Mouse (Mus musculus) midbrain, embryonic 10.5 days (tissue): ENCODE measurements at regions not wholly inside any gene's neighbourhood (a gene's known extent, or its start where the extent isn't known, plus 50 kb on each side); places are given as distances from the start of the nearest gene placed in this dataset.

Experiments used
- DNase-seq: peaks from one replicate; pipeline ENCODE4 v3.0.0-alpha.2; 2017; ENCODE audit warnings: low spot score
- H3K27ac ChIP-seq: fragments of 300-500 bp; sonication (generic); replicated peaks from 2 replicates; pipeline ENCODE4 v1.5.1; 2016; ENCODE audit warnings: mild to moderate bottlenecking
- H3K27me3 ChIP-seq: fragments of 300-500 bp; sonication (generic); 2 replicates; pipeline ENCODE4 v1.6.1; 2016; ENCODE audit warnings: low read depth, mild to moderate bottlenecking; ENCODE audit not compliant: poor library complexity, severe bottlenecking
- H3K36me3 ChIP-seq: fragments of 300-500 bp; sonication (generic); 2 replicates; pipeline ENCODE4 v1.6.1; 2016; ENCODE audit warnings: mild to moderate bottlenecking, moderate library complexity
- H3K4me1 ChIP-seq: fragments of 300-500 bp; sonication (generic); 2 replicates; pipeline ENCODE4 v1.6.1; 2016
- H3K4me3 ChIP-seq: fragments of 300-500 bp; sonication (generic); 2 replicates; pipeline ENCODE4 v1.5.1; 2016; ENCODE audit warnings: mild to moderate bottlenecking, moderate library complexity
- H3K9me3 ChIP-seq: fragments of 300-500 bp; sonication (generic); replicated peaks from 2 replicates; pipeline ENCODE4 v1.6.1; 2016; ENCODE audit warnings: mild to moderate bottlenecking
- WGBS: fragments of 180-500 bp; shearing (Covaris S2); methylation state at CpG from one replicate; pipeline ENCODE4 v1.1.7; 2016; 5-methylcytosine and 5-hydroxymethylcytosine counted together

DNA sequence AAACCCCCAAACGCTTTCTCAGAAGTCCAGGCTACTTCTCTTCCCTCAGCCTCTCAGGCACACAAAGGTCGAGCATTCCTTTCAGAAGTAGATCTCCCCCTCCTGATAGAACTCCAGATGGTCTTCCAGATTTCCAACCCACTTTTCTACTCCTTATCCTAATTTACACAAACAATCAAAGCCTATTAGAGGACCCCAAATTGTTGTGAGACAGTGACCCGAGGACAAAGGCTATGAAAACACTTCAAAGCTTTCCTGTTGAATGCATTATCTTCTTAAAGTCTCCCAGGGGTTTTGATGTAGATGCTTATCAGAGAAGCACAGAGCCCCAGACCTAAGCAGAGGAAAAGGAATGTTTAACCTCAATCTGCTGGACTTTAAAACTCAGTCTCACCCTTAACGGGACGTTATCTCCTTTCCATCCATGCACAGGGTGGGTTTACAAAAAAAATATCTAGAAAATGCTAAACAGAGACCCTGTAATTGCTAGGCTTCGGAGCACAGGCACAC lies 370.9 kb downstream of the Galc start:
- Histone ChIP-seq H3K4me1 (peaks cover 22% of the 10 kb centered on the region), H3K9me3 (no peaks in the 10 kb centered on the region), H3K27ac (peak overlapping the region; percentile 69), H3K4me3 (peak overlapping the region; percentile 32), H3K27me3 (0 out of 2 replicates have a peak, but pooled peaks cover 4% of the 10 kb centered on the region), H3K36me3 (no peaks in the 10 kb centered on the region)
- 8% methylated on average over 6 of the region's 6 CpGs for WGBS
- DNase-seq: no peak

GRCm38 (mm10) chr12:97882439-97882838 lies 376.8 kb downstream of the Galc start:
- Histone ChIP-seq H3K36me3 (no peaks in the 10 kb centered on the region), H3K4me1 (peaks cover 4% of the 10 kb centered on the region), H3K27me3 (no peaks in the 10 kb centered on the region), H3K4me3 (no peak overlapping the region), H3K9me3 (no peaks in the 10 kb centered on the region), H3K27ac (no peak overlapping the region)
- WGBS: 75% methylated on average over 4 of the region's 4 CpGs
- no peak for DNase-seq

DNA sequence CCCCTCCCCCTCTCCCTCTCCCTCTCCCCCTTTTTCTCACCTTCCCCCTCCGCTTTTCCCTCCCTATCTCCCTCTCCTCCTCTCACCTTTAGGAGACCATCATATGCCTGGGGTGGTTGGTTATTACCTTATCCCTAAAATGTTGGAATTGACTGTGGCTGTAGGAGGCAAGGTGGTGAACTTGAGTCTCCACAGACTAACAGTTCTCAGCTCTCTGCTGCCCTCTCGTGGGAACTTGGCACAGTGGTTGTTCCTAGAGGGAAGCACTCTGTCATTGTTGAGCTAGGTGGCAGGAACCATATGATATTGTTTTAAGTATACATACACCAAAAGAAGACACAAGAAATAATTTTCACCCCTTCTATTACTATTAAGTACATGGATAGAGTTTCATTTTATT lies 386.9 kb downstream of the Galc start:
- 19% methylated on average over 2 of the region's 2 CpGs for WGBS
- no peaks in the 10 kb centered on the region for H3K9me3 ChIP-seq
- H3K4me3 ChIP-seq: no peak overlapping the region
- no peaks in the 10 kb centered on the region for H3K36me3 ChIP-seq
- no peaks in the 10 kb centered on the region for H3K27me3 ChIP-seq
- no peaks in the 10 kb centered on the region for H3K4me1 ChIP-seq
- DNase-seq: peak; percentile 75
- no peak overlapping the region for H3K27ac ChIP-seq

DNA sequence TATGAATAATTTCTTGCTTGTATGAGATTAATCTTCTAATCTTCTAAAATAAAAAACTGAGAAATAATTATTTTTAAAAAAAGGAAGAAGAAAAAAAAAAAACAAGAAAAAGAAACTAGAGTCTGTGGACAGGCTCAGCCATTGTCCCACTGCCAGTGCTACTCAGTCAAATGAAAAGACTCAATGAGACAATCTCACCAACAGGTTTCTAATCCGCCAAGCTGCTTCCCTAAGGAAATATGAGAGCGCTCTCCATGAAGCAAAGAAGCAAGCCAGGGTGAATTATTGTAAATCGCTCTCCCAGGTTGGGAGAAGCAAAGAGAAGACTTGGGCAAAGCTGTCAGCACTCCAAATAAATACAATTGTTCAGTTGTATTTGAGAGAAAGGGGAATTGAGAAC lies 396.3 kb downstream of the Galc start:
- H3K9me3 ChIP-seq: no peaks in the 10 kb centered on the region
- no peaks in the 10 kb centered on the region for H3K4me1 ChIP-seq
- no peak overlapping the region for H3K4me3 ChIP-seq
- no peak overlapping the region for H3K27ac ChIP-seq
- H3K27me3 ChIP-seq: no peaks in the 10 kb centered on the region
- WGBS: 79% methylated on average over 3 of the region's 3 CpGs
- DNase-seq: no peak
- no peaks in the 10 kb centered on the region for H3K36me3 ChIP-seq

GRCm38 (mm10) chr12:97836202-97836908 lies 422.9 kb downstream of the Galc start:
- H3K4me1 ChIP-seq: peaks cover 7% of the 10 kb centered on the region; the same call in 1 of the 2 replicates
- DNase-seq: peak; percentile 33
- H3K27ac ChIP-seq: 0 out of 2 replicates have a peak overlapping the region, but pooled peaks have one; percentile 28
- H3K9me3 ChIP-seq: no peaks in the 10 kb centered on the region
- no peaks in the 10 kb centered on the region for H3K27me3 ChIP-seq
- 84% methylated on average over 8 of the region's 8 CpGs for WGBS
- no peaks in the 10 kb centered on the region for H3K36me3 ChIP-seq
- no peak overlapping the region for H3K4me3 ChIP-seq

DNA sequence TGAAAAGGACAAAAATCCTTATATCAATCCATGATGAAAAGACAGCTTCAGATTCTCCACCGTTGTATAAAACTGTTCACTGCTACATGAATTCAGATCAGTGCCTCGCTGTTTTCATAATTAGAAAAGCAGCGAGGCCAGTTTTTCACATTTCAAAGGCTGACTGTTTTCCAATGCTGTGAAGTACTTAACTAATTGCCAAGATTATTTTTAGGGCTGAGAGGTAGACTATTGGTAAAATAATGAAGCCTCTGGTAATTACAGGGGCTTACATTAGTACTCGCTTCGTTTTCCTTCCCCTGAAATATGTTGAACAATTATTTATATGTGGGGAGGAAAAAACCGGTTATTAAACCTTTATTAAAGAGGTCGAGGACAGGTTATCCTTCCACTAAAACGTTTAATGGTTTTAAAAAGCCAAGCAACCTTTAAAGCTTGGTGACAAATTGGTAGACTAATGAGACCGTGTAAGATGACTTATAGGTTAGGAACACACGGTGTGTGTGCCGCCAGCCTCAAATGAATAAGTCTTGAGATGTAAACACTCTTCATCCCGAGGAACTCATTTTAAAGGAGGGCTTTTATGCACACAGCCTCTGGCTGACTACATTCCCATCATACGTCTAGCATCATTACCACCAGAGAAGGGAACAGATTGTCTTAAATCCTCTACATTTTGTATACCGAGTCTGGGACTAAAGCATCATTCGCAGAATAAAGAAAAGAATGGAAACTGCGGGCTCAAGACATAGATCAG lies 465.7 kb downstream of the Galc start:
- Histone ChIP-seq H3K27me3 (no peaks in the 10 kb centered on the region), H3K36me3 (no peaks in the 10 kb centered on the region), H3K27ac (no peak overlapping the region), H3K4me3 (no peak overlapping the region), H3K4me1 (no peaks in the 10 kb centered on the region), H3K9me3 (no peaks in the 10 kb centered on the region)
- WGBS: 83% methylated on average over 16 of the region's 16 CpGs
- no peak for DNase-seq

GRCm38 (mm10) chr12:97783476-97783875 lies 475.8 kb downstream of the Galc start:
- Histone ChIP-seq H3K27ac (no peak overlapping the region), H3K36me3 (no peaks in the 10 kb centered on the region), H3K4me3 (no peak overlapping the region), H3K27me3 (no peaks in the 10 kb centered on the region), H3K4me1 (no peaks in the 10 kb centered on the region), H3K9me3 (no peaks in the 10 kb centered on the region)
- WGBS: 92% methylated on average over 3 of the region's 3 CpGs
- no peak for DNase-seq

DNA sequence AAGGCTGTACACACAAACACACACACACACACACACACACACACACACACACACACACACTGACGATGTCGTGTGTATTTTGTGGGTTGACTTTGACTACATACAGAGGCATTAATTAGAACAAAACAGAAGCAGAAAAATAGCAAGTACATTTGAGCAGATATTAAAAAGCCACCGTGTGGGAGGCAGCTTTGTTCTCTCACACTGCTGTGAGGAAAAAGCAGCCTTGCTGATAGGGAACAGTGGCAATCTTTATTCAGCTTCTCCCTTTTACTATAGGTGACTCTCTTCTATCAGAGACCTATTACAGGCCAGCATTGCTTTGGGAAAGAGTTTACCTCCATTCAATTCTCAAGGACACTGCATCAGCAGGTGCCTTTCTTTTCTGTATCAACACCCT lies 500.1 kb downstream of the Galc start:
- no peaks in the 10 kb centered on the region for H3K27me3 ChIP-seq
- DNase-seq: no peak
- H3K36me3 ChIP-seq: no peaks in the 10 kb centered on the region
- WGBS: 87% methylated on average over 3 of the region's 3 CpGs
- H3K4me1 ChIP-seq: no peaks in the 10 kb centered on the region
- H3K9me3 ChIP-seq: no peaks in the 10 kb centered on the region
- no peak overlapping the region for H3K27ac ChIP-seq
- no peak overlapping the region for H3K4me3 ChIP-seq

GRCm38 (mm10) chr12:97758624-97759023 lies 500.6 kb downstream of the Galc start:
- Histone ChIP-seq H3K9me3 (no peaks in the 10 kb centered on the region), H3K27me3 (no peaks in the 10 kb centered on the region), H3K4me1 (no peaks in the 10 kb centered on the region), H3K4me3 (no peak overlapping the region), H3K27ac (no peak overlapping the region), H3K36me3 (no peaks in the 10 kb centered on the region)
- no peak for DNase-seq
- WGBS: 72% methylated on average over 2 of the region's 2 CpGs

DNA sequence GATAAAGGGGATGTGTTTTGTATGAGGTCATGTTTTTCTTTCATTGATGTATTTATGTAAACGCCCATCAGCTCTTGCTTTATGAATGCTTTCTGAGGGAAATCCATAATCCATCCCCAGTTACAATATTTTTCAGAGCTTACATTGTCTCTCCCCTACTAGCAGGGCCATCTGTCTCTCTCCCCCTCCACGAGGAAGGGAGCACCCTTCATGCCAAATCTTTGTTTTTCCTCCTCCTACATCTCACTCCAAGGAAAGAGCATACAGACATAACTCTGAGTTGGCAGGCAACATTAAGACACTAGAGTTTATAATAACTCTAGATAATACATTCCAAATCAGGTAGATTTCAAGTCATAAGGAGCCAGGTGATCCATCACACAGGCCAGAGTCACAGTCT lies 509.1 kb downstream of the Galc start:
- Histone ChIP-seq H3K36me3 (no peaks in the 10 kb centered on the region), H3K4me3 (no peak overlapping the region), H3K4me1 (no peaks in the 10 kb centered on the region), H3K27me3 (no peaks in the 10 kb centered on the region), H3K27ac (no peak overlapping the region), H3K9me3 (no peaks in the 10 kb centered on the region)
- DNase-seq: no peak
- WGBS: 71% methylated on average over 2 of the region's 2 CpGs

GRCm38 (mm10) chr12:97740927-97741326 lies 518.3 kb downstream of the Galc start:
- H3K27ac ChIP-seq: no peak overlapping the region
- H3K9me3 ChIP-seq: no peaks in the 10 kb centered on the region
- no peak for DNase-seq
- no peaks in the 10 kb centered on the region for H3K4me1 ChIP-seq
- H3K36me3 ChIP-seq: no peaks in the 10 kb centered on the region
- H3K27me3 ChIP-seq: no peaks in the 10 kb centered on the region
- H3K4me3 ChIP-seq: no peak overlapping the region
- 80% methylated on average over 2 of the region's 2 CpGs for WGBS

DNA sequence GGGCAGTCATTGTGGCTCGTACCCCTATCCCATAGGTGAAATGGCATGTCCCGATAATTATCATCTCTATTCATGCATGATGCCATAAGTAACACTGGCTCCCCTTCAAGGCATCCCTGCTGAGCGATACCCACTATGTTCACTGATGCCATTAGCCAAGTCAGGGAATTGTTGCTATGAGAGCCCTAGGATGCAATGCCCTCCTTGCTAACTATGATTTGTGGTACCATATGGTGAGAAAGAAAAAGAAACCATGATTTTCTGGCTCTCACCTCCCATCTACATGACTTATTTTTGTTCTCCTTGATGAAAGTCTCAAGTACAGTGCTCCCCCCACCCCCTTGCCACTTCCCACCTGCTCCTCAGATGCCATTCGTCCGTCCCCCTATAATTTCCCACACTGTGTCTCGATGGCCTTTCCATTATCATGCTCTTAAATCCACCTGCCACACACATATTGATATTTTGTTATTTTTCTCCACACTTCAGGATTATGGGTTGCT lies 527.1 kb downstream of the Galc start:
- H3K27ac ChIP-seq: no peak overlapping the region
- 90% methylated on average over 6 of the region's 6 CpGs for WGBS
- no peaks in the 10 kb centered on the region for H3K36me3 ChIP-seq
- no peak overlapping the region for H3K4me3 ChIP-seq
- DNase-seq: no peak
- H3K27me3 ChIP-seq: no peaks in the 10 kb centered on the region
- H3K9me3 ChIP-seq: no peaks in the 10 kb centered on the region
- no peaks in the 10 kb centered on the region for H3K4me1 ChIP-seq

DNA sequence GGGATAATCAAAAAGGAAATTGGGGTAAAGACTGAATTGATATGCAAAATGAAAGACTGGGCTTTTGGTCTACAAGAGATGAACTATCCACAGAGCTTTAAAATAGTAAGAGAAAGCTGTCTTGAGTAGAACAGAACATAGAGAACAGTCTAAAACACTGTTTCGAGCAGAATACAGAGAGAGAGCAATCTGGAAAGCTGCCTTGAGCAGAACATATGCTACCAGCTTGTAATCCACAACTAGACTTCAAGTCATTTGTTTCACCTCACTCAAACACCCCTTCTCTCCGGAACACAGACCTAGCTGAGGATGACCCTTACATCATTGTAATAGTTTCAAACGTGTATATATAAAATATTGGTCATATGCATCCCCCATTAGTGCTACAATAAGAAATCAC lies 538.7 kb downstream of the Galc start:
- Histone ChIP-seq H3K9me3 (peaks cover 5% of the 10 kb centered on the region; the same call in 1 of the 2 replicates), H3K36me3 (no peaks in the 10 kb centered on the region), H3K4me1 (no peaks in the 10 kb centered on the region), H3K27me3 (no peaks in the 10 kb centered on the region), H3K4me3 (no peak overlapping the region), H3K27ac (no peak overlapping the region)
- 80% methylated on average over 3 of the region's 3 CpGs for WGBS
- no peak for DNase-seq
